Mouse (Mus musculus) embryonic facial prominence, embryonic 15.5 days (tissue): Measurements from ENCODE around the gene Sh3gl2. TPM values are rescaled to one million over a fixed set of nuclear protein-coding genes. Genes with fewer than 3 reads are reported as not detected.

Experiments used
- ATAC-seq: fragments of 200-750 bp; cut with Nextera tagmentation; 2 replicates; pipeline ENCODE4 v1.8.0; 2017; ENCODE audit warnings: low read depth, moderate TSS enrichment; ENCODE audit not compliant: insufficient number of reproducible peaks, low FRiP score, low TSS enrichment
- H3K27ac ChIP-seq: fragments of 300-500 bp; sonication (generic); replicated peaks from 2 replicates; pipeline ENCODE4 v1.5.1; 2015; ENCODE audit warnings: mild to moderate bottlenecking, inconsistent platforms
- H3K27me3 ChIP-seq: fragments of 300-500 bp; sonication (generic); 2 replicates; pipeline ENCODE4 v1.6.1; 2015; ENCODE audit warnings: inconsistent platforms
- H3K36me3 ChIP-seq: fragments of 300-500 bp; sonication (generic); 2 replicates; pipeline ENCODE4 v1.6.1; 2015; ENCODE audit warnings: mild to moderate bottlenecking, inconsistent platforms
- H3K4me1 ChIP-seq: fragments of 300-500 bp; sonication (generic); 2 replicates; pipeline ENCODE4 v1.6.1; 2015; ENCODE audit warnings: inconsistent platforms
- H3K4me2 ChIP-seq: fragments of 300-500 bp; sonication (generic); replicated peaks from 2 replicates; pipeline ENCODE4 v1.6.1; 2015; ENCODE audit warnings: mild to moderate bottlenecking, inconsistent platforms
- H3K4me3 ChIP-seq: fragments of 300-500 bp; sonication (generic); replicated peaks from 2 replicates; pipeline ENCODE4 v1.5.1; 2015; ENCODE audit warnings: mild to moderate bottlenecking, inconsistent platforms
- H3K9ac ChIP-seq: fragments of 300-500 bp; sonication (generic); 2 replicates; pipeline ENCODE4 v1.6.1; 2015; ENCODE audit warnings: inconsistent platforms
- H3K9me3 ChIP-seq: fragments of 300-500 bp; sonication (generic); replicated peaks from 2 replicates; pipeline ENCODE4 v1.6.1; 2016; ENCODE audit warnings: inconsistent platforms
- WGBS: fragments of 180-500 bp; shearing (Covaris S2); methylation state at CpG from one replicate; pipeline ENCODE4 v1.1.7; 2015; 5-methylcytosine and 5-hydroxymethylcytosine counted together
- polyA plus RNA-seq: library from polyadenylated mRNA; unstranded; fragments of >200 nt; fragmentation: Nextera tagmentation; extraction: Ambion mirVana; gene quantifications from 2 replicates; pipeline ENCODE4 v1.2.1, GENCODE M21; 2015

The Sh3gl2 gene
- polyA plus RNA-seq, 1 experiment from 2014 or later, result 10.6 TPM

- Histone ChIP-seq H3K9me3 (no peaks in the 10 kb centered on the region), H3K4me2 (no peak overlapping the region), H3K4me3 (no peak overlapping the region), H3K9ac (no peak overlapping the region), H3K4me1 (no peaks in the 10 kb centered on the region), H3K36me3 (no peaks in the 10 kb centered on the region), H3K27me3 (no peaks in the 10 kb centered on the region), H3K27ac (no peak overlapping the region)
- ATAC-seq, result no peak
- 86% methylated on average over 4 of the region's 4 CpGs for WGBS
These were observed 169.9 kb downstream of the Sh3gl2 start for GRCm38 (mm10) chr4:85374801-85375200.

GRCm38 (mm10) chr4:85376187-85376586 lies 171.3 kb downstream of the Sh3gl2 start:
- no peak overlapping the region for H3K4me3 ChIP-seq
- ATAC-seq, result no peak
- no peaks in the 10 kb centered on the region for H3K36me3 ChIP-seq
- WGBS, result 82% methylated on average over 6 of the region's 6 CpGs
- no peak overlapping the region for H3K27ac ChIP-seq
- no peak overlapping the region for H3K9ac ChIP-seq
- no peaks in the 10 kb centered on the region for H3K9me3 ChIP-seq
- H3K27me3 ChIP-seq, result no peaks in the 10 kb centered on the region
- no peaks in the 10 kb centered on the region for H3K4me1 ChIP-seq
- H3K4me2 ChIP-seq, result no peak overlapping the region

DNA sequence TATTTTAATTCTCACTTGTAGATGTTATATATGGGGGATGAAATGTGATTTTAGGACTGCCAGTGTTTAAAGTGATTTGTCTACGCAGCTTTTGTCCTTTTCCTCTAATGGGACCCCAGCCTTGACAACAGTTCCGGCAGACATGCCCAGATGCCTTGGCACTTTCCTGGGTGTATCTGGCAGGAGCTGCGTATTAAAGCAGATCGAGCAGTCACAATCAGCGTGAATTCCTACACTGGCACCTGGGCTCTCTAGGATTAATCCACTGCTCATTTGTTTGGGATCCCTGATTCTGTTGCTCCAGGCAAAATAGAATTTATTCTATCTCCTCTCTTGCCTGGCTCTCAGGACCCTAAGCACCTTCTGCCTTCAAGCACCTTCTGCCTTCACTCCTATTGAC lies 171.7 kb downstream of the Sh3gl2 start:
- no peak overlapping the region for H3K4me3 ChIP-seq
- H3K9me3 ChIP-seq, result no peaks in the 10 kb centered on the region
- no peak overlapping the region for H3K9ac ChIP-seq
- H3K36me3 ChIP-seq, result no peaks in the 10 kb centered on the region
- H3K4me2 ChIP-seq, result no peak overlapping the region
- ATAC-seq, result no peak
- 88% methylated on average over 5 of the region's 5 CpGs for WGBS
- no peaks in the 10 kb centered on the region for H3K27me3 ChIP-seq
- H3K4me1 ChIP-seq, result no peaks in the 10 kb centered on the region
- no peak overlapping the region for H3K27ac ChIP-seq

GRCm38 (mm10) chr4:85385241-85385640 lies 180.3 kb downstream of the Sh3gl2 start:
- Histone ChIP-seq H3K4me3 (no peak overlapping the region), H3K9me3 (no peaks in the 10 kb centered on the region), H3K27me3 (no peaks in the 10 kb centered on the region), H3K9ac (no peak overlapping the region), H3K27ac (no peak overlapping the region), H3K4me1 (no peaks in the 10 kb centered on the region), H3K4me2 (no peak overlapping the region), H3K36me3 (no peaks in the 10 kb centered on the region)
- 85% methylated on average over 5 of the region's 5 CpGs for WGBS
- ATAC-seq, result no peak

DNA sequence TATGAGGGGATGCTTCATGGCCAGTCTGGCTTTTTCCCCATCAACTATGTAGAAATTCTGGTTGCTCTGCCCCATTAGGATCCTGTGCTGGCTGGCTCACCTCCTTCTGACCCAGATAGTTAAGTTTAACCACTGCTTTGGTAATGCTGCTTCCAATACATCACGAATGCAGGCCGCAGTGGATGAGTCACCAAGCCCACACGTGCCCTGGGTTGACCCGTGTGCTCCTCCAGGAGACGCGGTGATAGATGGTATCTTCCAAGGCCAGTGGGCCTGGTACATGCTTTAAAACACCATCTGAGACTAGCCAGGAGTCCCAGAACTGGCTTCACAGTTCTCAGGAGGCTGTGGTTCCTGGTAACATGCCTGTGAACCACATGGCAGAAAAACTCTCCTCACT lies 182.8 kb downstream of the Sh3gl2 start:
- H3K4me2 ChIP-seq, result no peak overlapping the region
- WGBS, result 88% methylated on average over 6 of the region's 6 CpGs
- no peaks in the 10 kb centered on the region for H3K36me3 ChIP-seq
- H3K27me3 ChIP-seq, result no peaks in the 10 kb centered on the region
- no peak overlapping the region for H3K4me3 ChIP-seq
- H3K27ac ChIP-seq, result no peak overlapping the region
- no peaks in the 10 kb centered on the region for H3K4me1 ChIP-seq
- no peaks in the 10 kb centered on the region for H3K9me3 ChIP-seq
- ATAC-seq, result no peak
- no peak overlapping the region for H3K9ac ChIP-seq

- no peaks in the 10 kb centered on the region for H3K4me1 ChIP-seq
- H3K27me3 ChIP-seq, result no peaks in the 10 kb centered on the region
- no peak overlapping the region for H3K4me2 ChIP-seq
- H3K4me3 ChIP-seq, result no peak overlapping the region
- no peak overlapping the region for H3K9ac ChIP-seq
- ATAC-seq, result no peak
- no peak overlapping the region for H3K27ac ChIP-seq
- WGBS, result 46% methylated on average over 1 of the region's 1 CpGs
- no peaks in the 10 kb centered on the region for H3K9me3 ChIP-seq
- H3K36me3 ChIP-seq, result no peaks in the 10 kb centered on the region
These were observed 186.9 kb downstream of the Sh3gl2 start for GRCm38 (mm10) chr4:85391795-85392194.

DNA sequence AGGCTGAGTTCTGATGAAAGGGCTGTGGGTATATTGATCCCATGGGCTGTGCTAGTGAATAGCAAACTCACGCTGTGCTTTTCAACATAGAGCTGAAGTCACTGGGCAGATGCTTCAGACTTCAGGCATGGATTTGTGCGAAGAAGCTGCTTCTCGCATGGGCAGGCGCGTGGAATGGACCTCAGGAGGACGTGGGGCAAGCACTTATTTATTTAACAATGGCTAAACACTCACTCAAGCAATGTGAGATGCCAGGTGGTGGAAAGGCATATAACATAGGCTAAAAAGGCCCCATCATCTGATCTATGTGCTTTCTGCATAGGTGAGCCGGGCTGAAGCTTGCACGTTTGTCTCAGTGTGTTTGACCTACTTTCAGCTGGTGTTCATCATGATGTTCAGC lies 193.8 kb downstream of the Sh3gl2 start:
- H3K4me1 ChIP-seq, result no peaks in the 10 kb centered on the region
- no peaks in the 10 kb centered on the region for H3K36me3 ChIP-seq
- no peak overlapping the region for H3K4me2 ChIP-seq
- no peak overlapping the region for H3K4me3 ChIP-seq
- H3K27ac ChIP-seq, result no peak overlapping the region
- H3K9me3 ChIP-seq, result no peaks in the 10 kb centered on the region
- H3K27me3 ChIP-seq, result no peaks in the 10 kb centered on the region
- no peak for ATAC-seq
- H3K9ac ChIP-seq, result no peak overlapping the region
- WGBS, result 80% methylated on average over 8 of the region's 8 CpGs

- Histone ChIP-seq H3K4me2 (no peak overlapping the region), H3K4me3 (no peak overlapping the region), H3K36me3 (no peaks in the 10 kb centered on the region), H3K27me3 (no peaks in the 10 kb centered on the region), H3K27ac (no peak overlapping the region), H3K4me1 (no peaks in the 10 kb centered on the region), H3K9me3 (no peaks in the 10 kb centered on the region), H3K9ac (no peak overlapping the region)
- ATAC-seq, result no peak
- 42% methylated on average over 4 of the region's 4 CpGs for WGBS
These were observed 197.9 kb downstream of the Sh3gl2 start for GRCm38 (mm10) chr4:85402823-85403222.

DNA sequence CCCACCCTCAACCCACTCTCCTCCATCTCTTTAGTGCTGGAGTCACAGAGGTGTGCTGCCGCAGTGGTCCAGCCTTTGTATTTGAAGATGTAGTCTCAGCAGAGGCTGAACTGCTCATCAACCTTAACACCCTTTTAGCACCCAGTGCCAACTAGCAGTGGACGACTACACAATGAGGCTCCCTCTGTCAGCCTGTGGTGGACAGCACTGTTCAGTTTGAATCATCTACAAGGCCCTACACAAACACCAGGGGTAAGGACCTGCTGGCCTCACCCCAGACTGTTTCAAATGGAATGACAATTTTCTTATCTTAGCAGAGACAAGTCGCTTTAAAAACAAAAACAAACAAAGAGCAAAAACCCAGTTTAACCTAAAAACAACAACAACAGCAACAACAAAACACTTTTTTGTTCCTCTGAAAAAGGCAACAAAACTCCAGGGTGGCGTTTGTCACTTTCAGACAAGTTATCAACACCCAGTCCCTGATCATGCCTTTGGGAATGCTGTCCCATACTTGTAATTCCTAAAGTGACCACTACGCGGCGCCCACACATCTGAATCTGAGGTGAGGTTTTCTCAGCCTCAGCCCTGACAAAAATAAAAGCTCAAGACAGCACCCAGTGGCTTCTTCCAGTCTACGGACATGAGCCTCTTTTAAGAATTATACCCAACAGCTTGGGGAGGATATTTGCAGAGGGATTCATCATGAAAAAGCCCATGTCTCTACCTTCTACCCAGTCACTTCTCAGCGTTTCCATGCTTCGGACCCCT lies 199.7 kb downstream of the Sh3gl2 start:
- no peak overlapping the region for H3K9ac ChIP-seq
- H3K9me3 ChIP-seq, result no peaks in the 10 kb centered on the region
- H3K27me3 ChIP-seq, result no peaks in the 10 kb centered on the region
- H3K36me3 ChIP-seq, result no peaks in the 10 kb centered on the region
- no peak for ATAC-seq
- WGBS, result 37% methylated on average over 10 of the region's 10 CpGs
- H3K4me3 ChIP-seq, result no peak overlapping the region
- no peaks in the 10 kb centered on the region for H3K4me1 ChIP-seq
- no peak overlapping the region for H3K27ac ChIP-seq
- no peak overlapping the region for H3K4me2 ChIP-seq

DNA sequence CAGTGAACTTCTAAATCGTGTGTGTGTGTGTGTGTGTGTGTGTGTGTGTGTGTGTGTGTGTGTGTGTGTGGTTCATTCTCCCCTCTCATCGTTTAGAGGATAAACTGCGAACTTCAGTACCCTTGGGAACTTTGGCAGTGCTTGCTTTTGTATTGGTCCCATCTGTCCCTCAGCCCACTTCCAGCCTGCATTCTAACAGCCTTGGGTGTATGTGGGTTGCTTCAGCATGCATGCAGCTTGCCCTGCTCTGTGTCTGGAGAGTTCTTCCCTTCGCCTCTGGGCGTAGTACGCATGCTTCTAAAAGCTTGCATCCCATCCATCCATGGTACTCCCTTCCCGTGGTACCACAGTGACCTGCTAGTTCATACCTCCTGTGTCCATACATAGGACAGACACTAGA lies 200.3 kb downstream of the Sh3gl2 start:
- 56% methylated on average over 7 of the region's 7 CpGs for WGBS
- Histone ChIP-seq H3K9ac (no peak overlapping the region), H3K9me3 (no peaks in the 10 kb centered on the region), H3K4me1 (no peaks in the 10 kb centered on the region), H3K4me2 (no peak overlapping the region), H3K27me3 (no peaks in the 10 kb centered on the region), H3K27ac (no peak overlapping the region), H3K4me3 (no peak overlapping the region), H3K36me3 (no peaks in the 10 kb centered on the region)
- ATAC-seq, result no peak

- no peak overlapping the region for H3K27ac ChIP-seq
- H3K4me1 ChIP-seq, result no peaks in the 10 kb centered on the region
- H3K4me3 ChIP-seq, result no peak overlapping the region
- no peaks in the 10 kb centered on the region for H3K27me3 ChIP-seq
- H3K9ac ChIP-seq, result no peak overlapping the region
- no peaks in the 10 kb centered on the region for H3K9me3 ChIP-seq
- no peak overlapping the region for H3K4me2 ChIP-seq
- WGBS, result 90% methylated on average over 3 of the region's 3 CpGs
- H3K36me3 ChIP-seq, result no peaks in the 10 kb centered on the region
- ATAC-seq, result no peak
These were observed 211.5 kb downstream of the Sh3gl2 start for GRCm38 (mm10) chr4:85416466-85416865.

DNA sequence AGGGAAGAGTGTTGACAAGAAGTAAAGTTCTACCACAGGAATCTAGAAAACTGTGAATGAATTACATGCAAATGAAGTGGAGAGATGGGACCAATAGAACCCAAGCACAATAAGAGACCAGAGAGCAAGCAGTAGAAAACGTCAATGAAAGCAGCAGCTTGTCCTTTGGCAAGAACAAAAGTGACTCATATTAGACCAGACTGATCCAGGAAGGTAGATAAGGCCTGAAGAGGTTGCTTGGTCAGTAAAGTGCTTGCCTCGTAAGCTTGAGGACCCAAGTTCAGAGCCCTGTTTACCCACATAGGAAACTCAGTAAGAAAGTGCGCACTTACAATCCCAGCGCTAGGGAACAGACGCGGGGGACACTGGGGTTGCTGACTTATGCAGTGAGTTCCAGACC lies 215.5 kb downstream of the Sh3gl2 start:
- Histone ChIP-seq H3K9ac (no peak overlapping the region), H3K4me3 (no peak overlapping the region), H3K4me1 (no peaks in the 10 kb centered on the region), H3K4me2 (no peak overlapping the region), H3K27ac (no peak overlapping the region), H3K36me3 (no peaks in the 10 kb centered on the region), H3K9me3 (no peaks in the 10 kb centered on the region), H3K27me3 (no peaks in the 10 kb centered on the region)
- no peak for ATAC-seq
- WGBS, result 78% methylated on average over 6 of the region's 6 CpGs
